31 mouse cellular contexts compared by ENCODE assay signal in genomic region chr12:5005338-5005737, GRCm38 (mm10).
DNase-seq lines count a peak whose midpoint lies in the region; ATAC-seq and TF ChIP-seq lines count a peak whose summit lies in the region.
"Had no signal": no experiment of that assay in that cellular context is flagged by ENCODE, and none has a peak within 500 bp of the region (broad histone marks: within the 10 kb centered on the region; RNA-seq: fewer than 3 reads in every experiment).

No protein-coding gene starts in this region.

- no peak overlapping the region for H3K9ac ChIP-seq in forebrain, embryonic 14.5 days (ENCODE audit: low read length)
- no peak overlapping the region for H3K9ac ChIP-seq in forebrain, embryonic 12.5 days
- H3K9ac ChIP-seq: embryonic facial prominence, embryonic 13.5 days; heart, embryonic 12.5 days; heart, embryonic 15.5 days; hindbrain, embryonic 13.5 days; intestine, embryonic 15.5 days had no signal

- no peak for TF ChIP-seq POLR2A in brain, embryonic 14.5 days (IDR thresholded peaks at IDR 0.05; ENCODE audit: borderline replicate concordance, extremely low read depth, insufficient read depth, insufficient read length, poor library complexity, severe bottlenecking)

- H3K27ac ChIP-seq in forebrain, embryonic 14.5 days (ENCODE audit: low read depth, low read length): peak overlapping the region; percentile 39; the same call in 1 of the 2 replicates
- H3K27ac ChIP-seq in forebrain, embryonic 12.5 days: no peak overlapping the region
- H3K27ac ChIP-seq in left cerebral cortex, adult 2 months: no peak overlapping the region; the same call in 1 of the 2 replicates
- H3K27ac ChIP-seq: embryonic facial prominence, embryonic 10.5 days; embryonic facial prominence, embryonic 13.5 days; gastrocnemius, adult 2 months; heart, embryonic 15.5 days; hindbrain, embryonic 10.5 days; hindbrain, embryonic 13.5 days; intestine, embryonic 15.5 days had no signal

- H3K27me3 ChIP-seq in forebrain, embryonic 14.5 days (replicated peaks; ENCODE audit: control insufficient read depth, insufficient read depth, low read length): no peaks in the 10 kb centered on the region
- H3K27me3 ChIP-seq in forebrain, embryonic 12.5 days: no peaks in the 10 kb centered on the region
- H3K27me3 ChIP-seq: embryonic facial prominence, embryonic 13.5 days; heart, embryonic 12.5 days; heart, embryonic 15.5 days; hindbrain, embryonic 13.5 days; intestine, embryonic 15.5 days; Patski had no signal

- no peak overlapping the region for H3K4me2 ChIP-seq in forebrain, embryonic 14.5 days (ENCODE audit: low read length)
- no peak overlapping the region for H3K4me2 ChIP-seq in forebrain, embryonic 12.5 days
- H3K4me2 ChIP-seq: embryonic facial prominence, embryonic 13.5 days; heart, embryonic 12.5 days; heart, embryonic 15.5 days; hindbrain, embryonic 13.5 days; intestine, embryonic 15.5 days had no signal

- 54% methylated on average over 3 of the region's 3 CpGs for WGBS in forebrain, embryonic 14.5 days
- WGBS in forebrain, embryonic 12.5 days: 64% methylated on average over 3 of the region's 3 CpGs

- H3K4me3 ChIP-seq in forebrain, embryonic 14.5 days (ENCODE audit: low read depth, low read length): no peak overlapping the region
- no peak overlapping the region for H3K4me3 ChIP-seq in forebrain, embryonic 12.5 days (replicated peaks)
- H3K4me3 ChIP-seq in left cerebral cortex, adult 2 months: no peak overlapping the region
- H3K4me3 ChIP-seq: embryonic facial prominence, embryonic 10.5 days; embryonic facial prominence, embryonic 13.5 days; erythroblast, embryonic 14.5 days; gastrocnemius, adult 2 months; heart, embryonic 12.5 days; heart, embryonic 15.5 days; hindbrain, embryonic 10.5 days; hindbrain, embryonic 13.5 days; intestine, embryonic 15.5 days had no signal

- peaks cover 12% of the 10 kb centered on the region; the same call in 1 of the 2 replicates for H3K36me3 ChIP-seq in forebrain, embryonic 14.5 days (ENCODE audit: control insufficient read depth, insufficient read depth, low read length)
- peaks cover 5% of the 10 kb centered on the region for H3K36me3 ChIP-seq in forebrain, embryonic 12.5 days (replicated peaks)
- H3K36me3 ChIP-seq: intestine, embryonic 15.5 days had no signal

- H3K4me1 ChIP-seq in forebrain, embryonic 14.5 days (ENCODE audit: control insufficient read depth, insufficient read depth, low read length): no peaks in the 10 kb centered on the region
- H3K4me1 ChIP-seq in forebrain, embryonic 12.5 days: no peaks in the 10 kb centered on the region
- H3K4me1 ChIP-seq: embryonic facial prominence, embryonic 10.5 days; embryonic facial prominence, embryonic 13.5 days; heart, embryonic 12.5 days; heart, embryonic 15.5 days; hindbrain, embryonic 10.5 days; hindbrain, embryonic 13.5 days; intestine, embryonic 15.5 days had no signal

- peak; percentile 38 for DNase-seq in forebrain, embryonic 14.5 days (ENCODE audit: low spot score)
- DNase-seq in frontal cortex, postnatal 10 days (ENCODE audit: low spot score in 2 of 2): no peak
- peak; percentile 11 to 42 for DNase-seq in left cerebral cortex, postnatal 14 days (ENCODE audit: low spot score in 2 of 2)
- no peak for DNase-seq in left cerebral cortex, adult 2 months (ENCODE audit: extremely low spot score in 1 of 2, low spot score in 2 of 2)
- DNase-seq in brain, embryonic 14.5 days (ENCODE audit: low read depth): peak; percentile 41
- no peak for DNase-seq in lung, postnatal 4 days
- DNase-seq: adrenal gland, postnatal 10 days; adrenal gland, postnatal 36 days; cerebellum, adult 11-12 months; cerebellum, adult 8-10 months; cerebellum, postnatal 10 days; cerebellum, postnatal 36 days; embryo, embryonic 11 days; gastrocnemius, adult 2 months; gastrocnemius, postnatal 14 days; heart, adult 11 months; heart, postnatal 10 days; heart, postnatal 36 days had no signal

- no peaks in the 10 kb centered on the region for H3K9me3 ChIP-seq in forebrain, embryonic 14.5 days (replicated peaks; ENCODE audit: control insufficient read depth, low read length)
- no peaks in the 10 kb centered on the region for H3K9me3 ChIP-seq in forebrain, embryonic 12.5 days
- H3K9me3 ChIP-seq: embryonic facial prominence, embryonic 10.5 days; embryonic facial prominence, embryonic 13.5 days; G1E; heart, embryonic 12.5 days; heart, embryonic 15.5 days; hindbrain, embryonic 10.5 days; hindbrain, embryonic 13.5 days; intestine, embryonic 15.5 days had no signal

- no peak; the same call in 1 of the 2 replicates for ATAC-seq in forebrain, embryonic 14.5 days
- no peak for ATAC-seq in forebrain, embryonic 12.5 days (ENCODE audit: low FRiP score)
- peak; percentile 95 for ATAC-seq in frontal cortex, adult (ENCODE audit: low TSS enrichment)
- ATAC-seq: hindbrain, embryonic 16.5 days; intestine, embryonic 15.5 days; Patski had no signal

- intact Hi-C loops in left cerebral cortex, postnatal 14 days (cut with DNase I): no loop called here
- intact Hi-C loops in left cerebral cortex, adult 2 months (cut with DNase I): no loop called here

- TF ChIP-seq CTCF in left cerebral cortex, adult 2 months (IDR thresholded peaks at IDR 0.05): no peak
- TF ChIP-seq CTCF in brain, embryonic 14.5 days (IDR thresholded peaks at IDR 0.05; ENCODE audit: borderline replicate concordance, extremely low read depth, insufficient read depth, insufficient read length): no peak

Comparison
In these comparisons a context has a peak if more than half of its experiments do, and no peak if none do; other contexts are left out.
1. DNase-seq: peak in forebrain, embryonic 14.5 days (single experiment), left cerebral cortex, postnatal 14 days (2 of 2) and brain, embryonic 14.5 days (single experiment); none in frontal cortex, postnatal 10 days (0 of 2), left cerebral cortex, adult 2 months (0 of 2) and lung, postnatal 4 days (0 of 2).